Mouse (Mus musculus): Measurements from ENCODE around the gene Sik3. TPM values are rescaled to one million over a fixed set of nuclear protein-coding genes. Genes with fewer than 3 reads are reported as not detected.

Sik3 gene
- polyA plus RNA-seq, 1 experiment from 2014 or later, result 11.7 TPM

GRCm38 (mm10) chr9:46174770-46175294 is 162.2 kb downstream of the Sik3 start:
- H3K4me1 ChIP-seq (replicated peaks), result peaks cover 10% of the 10 kb centered on the region
- WGBS, result 71% methylated on average over 5 of the region's 5 CpGs
- no peaks in the 10 kb centered on the region for H3K27me3 ChIP-seq
- H3K4me2 ChIP-seq, result no peak overlapping the region
- ATAC-seq (replicated peaks; ENCODE audit: insufficient number of reproducible peaks, insufficient read depth, low FRiP score, low read depth), result no peak
- no peak overlapping the region for H3K4me3 ChIP-seq
- H3K36me3 ChIP-seq, result 0 out of 2 replicates have a peak, but pooled peaks cover 10% of the 10 kb centered on the region
- 0 out of 2 replicates have a peak overlapping the region, but pooled peaks have one; percentile 46 for H3K27ac ChIP-seq
- no peak overlapping the region for H3K9ac ChIP-seq
- no peaks in the 10 kb centered on the region for H3K9me3 ChIP-seq (replicated peaks)

- peaks cover 10% of the 10 kb centered on the region for H3K4me1 ChIP-seq (replicated peaks)
- H3K27ac ChIP-seq, result peak overlapping the region; percentile 46
- WGBS, result 48% methylated on average over 1 of the region's 1 CpGs
- no peak overlapping the region for H3K9ac ChIP-seq
- ATAC-seq (replicated peaks; ENCODE audit: insufficient number of reproducible peaks, insufficient read depth, low FRiP score, low read depth), result no peak
- H3K27me3 ChIP-seq, result no peaks in the 10 kb centered on the region
- H3K9me3 ChIP-seq (replicated peaks), result no peaks in the 10 kb centered on the region
- no peak overlapping the region for H3K4me3 ChIP-seq
- H3K4me2 ChIP-seq, result no peak overlapping the region
- H3K36me3 ChIP-seq, result 0 out of 2 replicates have a peak, but pooled peaks cover 10% of the 10 kb centered on the region
Observed at GRCm38 (mm10) chr9:46175300-46175699, 162.7 kb downstream of the Sik3 start.

- H3K9ac ChIP-seq, result no peak overlapping the region
- peaks cover 10% of the 10 kb centered on the region for H3K4me1 ChIP-seq (replicated peaks)
- no peak; the same call in 1 of the 2 replicates for ATAC-seq (replicated peaks; ENCODE audit: insufficient number of reproducible peaks, insufficient read depth, low FRiP score, low read depth)
- no peaks in the 10 kb centered on the region for H3K9me3 ChIP-seq (replicated peaks)
- 0 out of 2 replicates have a peak, but pooled peaks cover 10% of the 10 kb centered on the region for H3K36me3 ChIP-seq
- whole genome bisulfite sequencing, result 41% methylated on average over 1 of the region's 1 CpGs
- H3K27ac ChIP-seq, result peak overlapping the region; percentile 46
- H3K27me3 ChIP-seq, result no peaks in the 10 kb centered on the region
- no peak overlapping the region for H3K4me2 ChIP-seq
- H3K4me3 ChIP-seq, result no peak overlapping the region
Observed at GRCm38 (mm10) chr9:46175938-46176375, 163.3 kb downstream of the Sik3 start.

GRCm38 (mm10) chr9:46176613-46177012 is 164.0 kb downstream of the Sik3 start:
- Histone ChIP-seq H3K9ac (no peak overlapping the region), H3K9me3 (replicated peaks) (no peaks in the 10 kb centered on the region), H3K4me2 (no peak overlapping the region), H3K27me3 (no peaks in the 10 kb centered on the region), H3K27ac (peak overlapping the region; percentile 46), H3K4me3 (no peak overlapping the region), H3K36me3 (0 out of 2 replicates have a peak, but pooled peaks cover 10% of the 10 kb centered on the region), H3K4me1 (replicated peaks) (peaks cover 10% of the 10 kb centered on the region)
- WGBS, result 73% methylated on average over 4 of the region's 4 CpGs
- no peak for ATAC-seq (replicated peaks; ENCODE audit: insufficient number of reproducible peaks, insufficient read depth, low FRiP score, low read depth)

- 86% methylated on average over 9 of the region's 9 CpGs for WGBS
- Histone ChIP-seq H3K9ac (no peak overlapping the region), H3K9me3 (replicated peaks) (no peaks in the 10 kb centered on the region), H3K4me3 (no peak overlapping the region), H3K27me3 (no peaks in the 10 kb centered on the region), H3K36me3 (0 out of 2 replicates have a peak, but pooled peaks cover 10% of the 10 kb centered on the region), H3K4me1 (replicated peaks) (peaks cover 10% of the 10 kb centered on the region), H3K27ac (no peak overlapping the region), H3K4me2 (no peak overlapping the region)
- no peak for ATAC-seq (replicated peaks; ENCODE audit: insufficient number of reproducible peaks, insufficient read depth, low FRiP score, low read depth)
Observed at GRCm38 (mm10) chr9:46178595-46178994, 166.0 kb downstream of the Sik3 start.

GRCm38 (mm10) chr9:46181297-46181696 is 168.7 kb downstream of the Sik3 start:
- H3K4me2 ChIP-seq, result no peak overlapping the region
- H3K9ac ChIP-seq, result no peak overlapping the region
- H3K4me3 ChIP-seq, result no peak overlapping the region
- no peaks in the 10 kb centered on the region for H3K9me3 ChIP-seq (replicated peaks)
- H3K4me1 ChIP-seq (replicated peaks), result peaks cover 16% of the 10 kb centered on the region
- H3K27me3 ChIP-seq, result no peaks in the 10 kb centered on the region
- WGBS, result 70% methylated on average over 8 of the region's 8 CpGs
- ATAC-seq (replicated peaks; ENCODE audit: insufficient number of reproducible peaks, insufficient read depth, low FRiP score, low read depth), result no peak
- H3K36me3 ChIP-seq, result 0 out of 2 replicates have a peak, but pooled peaks cover 10% of the 10 kb centered on the region
- H3K27ac ChIP-seq, result no peak overlapping the region

- Histone ChIP-seq H3K27me3 (no peaks in the 10 kb centered on the region), H3K9ac (no peak overlapping the region), H3K36me3 (no peaks in the 10 kb centered on the region), H3K27ac (peak overlapping the region; percentile 68), H3K4me1 (replicated peaks) (peaks cover 14% of the 10 kb centered on the region), H3K4me2 (no peak overlapping the region), H3K4me3 (no peak overlapping the region), H3K9me3 (replicated peaks) (no peaks in the 10 kb centered on the region)
- 59% methylated on average over 5 of the region's 5 CpGs for WGBS
- peak; percentile 64 for ATAC-seq (replicated peaks; ENCODE audit: insufficient number of reproducible peaks, insufficient read depth, low FRiP score, low read depth)
Observed at GRCm38 (mm10) chr9:46184542-46184941, 171.9 kb downstream of the Sik3 start.

- Histone ChIP-seq H3K9me3 (replicated peaks) (no peaks in the 10 kb centered on the region), H3K4me2 (no peak overlapping the region), H3K4me3 (no peak overlapping the region), H3K27ac (peak overlapping the region; percentile 68), H3K4me1 (replicated peaks) (peaks cover 14% of the 10 kb centered on the region), H3K36me3 (no peaks in the 10 kb centered on the region), H3K27me3 (no peaks in the 10 kb centered on the region), H3K9ac (no peak overlapping the region)
- WGBS, result 17% methylated on average over 2 of the region's 2 CpGs
- ATAC-seq (replicated peaks; ENCODE audit: insufficient number of reproducible peaks, insufficient read depth, low FRiP score, low read depth), result no peak
Observed at GRCm38 (mm10) chr9:46185191-46185590, 172.6 kb downstream of the Sik3 start.

GRCm38 (mm10) chr9:46186387-46186786 is 173.8 kb downstream of the Sik3 start:
- no peak for ATAC-seq (replicated peaks; ENCODE audit: insufficient number of reproducible peaks, insufficient read depth, low FRiP score, low read depth)
- Histone ChIP-seq H3K4me1 (replicated peaks) (peaks cover 22% of the 10 kb centered on the region), H3K9me3 (replicated peaks) (no peaks in the 10 kb centered on the region)

GRCm38 (mm10) chr9:46188370-46188769 is 175.8 kb downstream of the Sik3 start:
- H3K9ac ChIP-seq, result no peak overlapping the region
- H3K27ac ChIP-seq, result no peak overlapping the region

More at GRCm38 (mm10) chr9:46186387-46186786, 173.8 kb downstream of the Sik3 start:
- Histone ChIP-seq H3K4me2 (no peak overlapping the region), H3K4me3 (no peak overlapping the region), H3K27ac (no peak overlapping the region), H3K27me3 (no peaks in the 10 kb centered on the region), H3K36me3 (no peaks in the 10 kb centered on the region), H3K9ac (no peak overlapping the region)
- 78% methylated on average over 1 of the region's 1 CpGs for WGBS

GRCm38 (mm10) chr9:46188956-46189355 is 176.3 kb downstream of the Sik3 start:
- Histone ChIP-seq H3K4me3 (no peak overlapping the region), H3K9me3 (replicated peaks) (no peaks in the 10 kb centered on the region), H3K27me3 (no peaks in the 10 kb centered on the region), H3K36me3 (no peaks in the 10 kb centered on the region), H3K9ac (no peak overlapping the region), H3K4me2 (no peak overlapping the region), H3K4me1 (replicated peaks) (peaks cover 21% of the 10 kb centered on the region), H3K27ac (no peak overlapping the region)
- ATAC-seq (replicated peaks; ENCODE audit: insufficient number of reproducible peaks, insufficient read depth, low FRiP score, low read depth), result no peak
- 86% methylated on average over 5 of the region's 5 CpGs for WGBS

More at GRCm38 (mm10) chr9:46188370-46188769, 175.8 kb downstream of the Sik3 start:
- Histone ChIP-seq H3K4me3 (no peak overlapping the region), H3K36me3 (no peaks in the 10 kb centered on the region), H3K4me1 (replicated peaks) (peaks cover 22% of the 10 kb centered on the region), H3K27me3 (no peaks in the 10 kb centered on the region), H3K9me3 (replicated peaks) (no peaks in the 10 kb centered on the region), H3K4me2 (no peak overlapping the region)
- ATAC-seq (replicated peaks; ENCODE audit: insufficient number of reproducible peaks, insufficient read depth, low FRiP score, low read depth), result no peak
- WGBS, result 83% methylated on average over 4 of the region's 4 CpGs

- WGBS, result 84% methylated on average over 10 of the region's 10 CpGs
- no peak overlapping the region for H3K27ac ChIP-seq
- no peak overlapping the region for H3K9ac ChIP-seq
- H3K4me2 ChIP-seq, result no peak overlapping the region
- H3K27me3 ChIP-seq, result no peaks in the 10 kb centered on the region
- peaks cover 17% of the 10 kb centered on the region for H3K4me1 ChIP-seq (replicated peaks)
- H3K36me3 ChIP-seq, result no peaks in the 10 kb centered on the region
- H3K9me3 ChIP-seq (replicated peaks), result no peaks in the 10 kb centered on the region
- ATAC-seq (replicated peaks; ENCODE audit: insufficient number of reproducible peaks, insufficient read depth, low FRiP score, low read depth), result no peak
- H3K4me3 ChIP-seq, result no peak overlapping the region
Observed at GRCm38 (mm10) chr9:46189381-46189780, 176.8 kb downstream of the Sik3 start.
